Mouse (Mus musculus) 3134 (cell line): ENCODE data around the gene Sipa1l1.

Experiments
- DNase-seq: peaks from one replicate; pipeline ENCODE4 v3.0.0-alpha.2; 2011; ENCODE audit warnings: low spot score; ENCODE audit not compliant: insufficient read length; ENCODE audit errors: extremely low read depth

The Sipa1l1 gene

GRCm38 (mm10) chr12:82206857-82207647, 37.9 kb downstream of the Sipa1l1 start:
- no peak for DNase-seq

GRCm38 (mm10) chr12:82208046-82208445, 38.9 kb downstream of the Sipa1l1 start:
- no peak for DNase-seq

DNA sequence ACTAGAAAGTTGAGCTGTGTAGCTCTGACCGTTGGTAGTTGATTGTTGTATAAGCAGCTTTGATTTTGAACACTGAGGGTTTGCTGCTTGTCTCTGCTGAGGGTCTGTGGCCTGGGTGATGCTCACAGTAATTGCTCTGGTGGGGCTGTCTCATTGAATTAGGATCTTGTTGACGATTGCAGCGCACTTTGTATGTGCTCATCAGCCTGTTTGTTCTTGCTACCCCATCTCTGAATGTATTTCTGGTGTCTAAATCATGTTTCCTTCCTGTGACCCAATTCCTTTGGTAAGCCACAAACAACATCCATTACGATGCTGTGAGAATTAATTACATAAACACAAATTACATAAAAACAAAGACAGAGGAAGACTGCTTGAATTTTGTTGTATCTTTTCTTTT, 39.5 kb downstream of the Sipa1l1 start:
- DNase-seq, result no peak

DNA sequence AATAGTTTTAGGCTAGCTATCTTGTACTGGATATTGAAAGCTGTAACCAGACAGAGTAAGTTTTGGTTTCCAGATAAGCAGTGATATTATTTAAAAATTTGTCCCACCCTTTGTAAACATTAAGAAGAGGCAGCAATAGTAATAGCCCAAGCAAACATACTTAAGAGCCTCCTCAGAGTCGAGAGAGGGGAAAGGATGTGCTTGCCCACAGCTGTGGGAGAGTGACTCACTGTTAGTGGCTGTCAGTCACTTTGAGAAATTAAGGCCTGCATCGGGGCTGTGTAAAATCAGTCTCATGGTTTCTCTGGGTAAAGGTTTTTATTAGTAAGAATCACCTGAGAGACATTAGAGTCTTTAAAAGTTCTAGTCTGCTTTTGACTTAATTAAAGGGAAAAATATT, 40.6 kb downstream of the Sipa1l1 start:
- DNase-seq, result no peak

DNA sequence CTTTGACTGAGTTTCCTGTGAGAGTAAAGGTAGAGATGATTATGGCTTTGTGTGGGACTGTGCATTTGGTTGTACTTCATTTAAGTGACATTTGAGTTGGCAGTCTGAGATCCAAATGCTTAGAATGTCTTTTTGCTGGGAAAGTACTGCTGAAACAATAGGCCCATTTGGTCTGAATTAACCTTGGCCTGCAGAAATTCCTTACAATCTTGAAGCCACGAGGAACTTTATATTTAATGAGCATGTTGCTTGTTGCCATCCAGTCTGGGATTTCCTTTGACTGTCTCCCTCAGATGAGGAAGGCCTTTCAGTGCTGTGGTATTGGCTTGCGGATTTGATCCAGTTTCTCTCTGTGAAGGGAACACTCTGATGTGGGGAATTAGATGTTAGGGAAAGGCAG, 43.9 kb downstream of the Sipa1l1 start:
- no peak for DNase-seq

- no peak for DNase-seq
Observed at GRCm38 (mm10) chr12:82214916-82215315, 45.8 kb downstream of the Sipa1l1 start.

DNA sequence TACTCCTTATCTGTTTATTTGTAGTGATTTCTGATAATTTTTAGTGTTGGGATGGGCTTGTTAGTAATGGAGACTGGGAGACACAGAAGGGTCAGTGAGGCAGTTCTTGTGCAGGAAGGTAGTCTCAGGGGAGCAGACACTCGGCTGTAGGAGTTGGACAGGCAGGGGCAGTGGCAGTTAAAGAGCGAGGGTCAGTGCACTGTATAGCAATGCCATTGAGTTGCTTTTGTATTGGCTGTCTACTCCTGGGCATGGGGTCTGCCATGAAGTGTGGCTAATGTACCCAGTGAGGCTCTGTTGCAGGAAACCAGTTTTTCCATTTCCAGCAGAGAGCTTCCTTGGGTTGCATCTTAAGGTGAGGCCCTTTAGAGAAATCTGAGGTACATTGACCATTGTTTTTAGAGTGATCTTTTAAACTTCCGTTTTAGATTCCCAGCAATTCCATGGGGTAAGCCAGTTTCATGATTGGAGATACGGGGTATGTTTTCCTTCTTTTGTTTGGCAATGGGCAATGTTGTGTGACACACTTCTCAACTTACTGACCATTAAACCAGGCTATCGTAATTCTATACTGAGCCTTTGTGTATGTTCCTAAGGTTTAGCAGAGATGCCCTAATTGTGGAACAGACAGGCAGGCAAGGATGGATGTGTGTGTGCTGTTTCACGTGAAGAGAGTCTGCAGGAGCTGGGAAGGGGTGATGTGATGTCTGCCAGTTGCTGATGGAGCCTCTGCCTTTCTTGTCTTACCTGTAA, 47.9 kb downstream of the Sipa1l1 start:
- no peak for DNase-seq

GRCm38 (mm10) chr12:82218201-82218600, 49.1 kb downstream of the Sipa1l1 start:
- DNase-seq, result no peak

DNA sequence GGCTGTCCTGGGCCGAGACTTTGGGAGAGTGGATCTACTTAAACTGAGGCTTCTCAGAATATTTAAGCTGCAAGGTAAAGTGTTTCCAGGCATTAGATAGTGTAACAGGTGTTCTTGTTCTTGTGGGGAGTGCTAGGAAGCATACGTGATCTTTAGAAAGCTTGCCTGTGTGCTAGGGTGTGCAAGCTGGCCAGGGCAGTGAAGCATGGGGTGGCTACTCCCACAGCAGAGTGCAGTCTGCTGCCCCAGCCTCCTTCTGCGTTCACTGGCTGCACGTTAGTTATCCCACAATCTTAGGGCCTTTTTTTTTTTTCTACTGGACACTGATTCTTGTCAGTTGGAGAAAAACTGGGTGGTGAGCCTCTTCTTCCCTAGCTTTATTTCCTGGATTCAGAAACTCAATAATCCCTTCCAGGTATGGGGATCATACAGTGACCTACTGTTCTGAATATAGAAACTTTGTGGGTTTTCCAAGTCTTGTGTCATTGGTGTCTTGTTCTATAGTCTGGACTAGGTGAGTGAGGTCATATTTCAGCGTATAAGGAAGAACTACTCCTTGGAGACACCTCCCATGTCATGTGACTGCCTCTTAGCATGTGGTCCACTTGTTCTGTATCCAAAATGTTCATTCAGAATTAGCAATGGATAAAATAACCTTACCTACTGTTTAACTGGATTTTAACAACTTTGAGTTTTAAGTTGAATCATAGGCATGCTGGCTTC, 51.4 kb downstream of the Sipa1l1 start:
- DNase-seq, result no peak

GRCm38 (mm10) chr12:82223126-82223815, 54.2 kb downstream of the Sipa1l1 start:
- DNase-seq, result no peak

GRCm38 (mm10) chr12:82224848-82225247, 55.7 kb downstream of the Sipa1l1 start:
- DNase-seq, result no peak

DNA sequence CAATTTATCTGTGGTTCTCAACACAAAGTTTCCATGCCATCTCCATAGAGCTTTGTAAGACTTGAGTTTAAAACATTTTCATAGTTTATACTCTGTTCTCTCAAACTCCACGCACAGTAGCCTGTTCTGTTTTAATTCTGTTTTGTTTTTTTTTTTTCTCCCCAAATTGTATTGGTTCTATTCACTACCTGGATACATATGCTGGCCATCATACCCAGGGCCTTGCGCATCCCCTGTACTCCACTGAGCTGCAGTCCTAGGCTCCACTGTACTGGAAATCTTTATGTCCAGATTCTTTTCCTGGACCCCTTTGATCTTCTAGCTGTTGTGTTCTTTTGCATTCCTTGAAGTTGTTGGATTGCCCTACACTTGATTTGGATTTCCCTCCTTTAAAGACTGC, 56.2 kb downstream of the Sipa1l1 start:
- no peak for DNase-seq

- no peak for DNase-seq
Observed at GRCm38 (mm10) chr12:82225751-82226228, 56.7 kb downstream of the Sipa1l1 start.

DNA sequence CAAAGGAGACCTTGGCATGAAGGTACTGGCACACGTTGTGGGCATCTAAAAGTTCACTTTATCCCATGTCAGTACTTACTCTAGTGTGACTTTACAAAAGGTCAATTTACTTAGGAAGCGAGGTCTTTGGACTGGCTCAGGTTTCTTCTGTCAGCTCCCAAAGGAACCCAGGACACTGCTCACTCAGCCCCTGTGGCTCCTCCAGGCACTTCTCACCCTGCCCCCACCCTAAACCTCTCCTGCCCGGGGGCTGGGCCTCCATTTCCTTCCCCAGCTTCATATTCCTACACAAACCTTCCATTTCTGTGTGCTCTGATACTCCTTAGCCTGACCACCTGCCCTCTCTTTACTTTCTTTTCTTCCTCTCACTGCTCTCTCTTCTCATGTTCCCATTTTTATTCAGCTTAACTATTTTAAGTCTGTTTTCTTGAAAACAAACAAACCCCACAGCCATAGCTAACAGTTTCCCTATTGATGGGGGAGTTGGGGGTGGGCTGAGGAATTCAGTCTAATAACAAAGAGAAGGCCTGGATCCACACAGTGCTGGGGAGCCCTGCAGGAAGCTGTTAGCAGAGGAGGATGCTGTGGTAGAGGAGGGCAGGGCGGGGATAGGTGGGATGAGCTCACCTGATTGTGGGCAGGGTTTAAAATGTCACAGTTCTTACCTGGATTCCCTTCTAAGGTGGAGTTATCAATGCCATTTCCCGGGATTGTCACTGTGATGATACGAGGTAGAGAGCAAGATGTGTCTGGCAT, 57.4 kb downstream of the Sipa1l1 start:
- DNase-seq, result no peak

- DNase-seq, result no peak
Observed at GRCm38 (mm10) chr12:82230127-82230526, 61.0 kb downstream of the Sipa1l1 start.

GRCm38 (mm10) chr12:82231191-82231590, 62.1 kb downstream of the Sipa1l1 start:
- no peak for DNase-seq

DNA sequence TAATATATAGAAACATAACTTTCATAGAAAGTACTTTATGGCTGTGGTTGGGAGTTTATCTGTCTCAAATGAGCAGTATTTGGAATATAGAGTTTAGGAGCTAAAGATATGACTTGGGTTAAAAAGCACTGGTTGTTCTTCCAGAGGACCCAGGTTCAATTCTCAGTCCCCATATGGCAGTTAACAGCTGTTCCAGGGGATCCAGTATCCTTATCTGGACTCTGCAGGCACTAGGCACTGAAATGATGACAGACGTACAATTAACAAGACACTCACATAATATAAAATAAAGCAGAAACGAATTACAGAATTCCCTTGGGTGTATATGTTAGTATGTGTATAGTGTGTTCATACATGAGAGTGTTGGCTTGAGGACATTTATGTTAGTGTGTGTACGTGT, 64.1 kb downstream of the Sipa1l1 start:
- no peak for DNase-seq

GRCm38 (mm10) chr12:82234463-82235223, 65.5 kb downstream of the Sipa1l1 start:
- no peak for DNase-seq

- DNase-seq, result no peak
Observed at GRCm38 (mm10) chr12:82237095-82237494, 68.0 kb downstream of the Sipa1l1 start.
